Mouse (Mus musculus) forebrain, embryonic 13.5 days (tissue): ENCODE measurements at regions not wholly inside any gene's neighbourhood (a gene's known extent, or its start where the extent isn't known, plus 50 kb on each side); places are given as distances from the start of the nearest gene placed in this dataset.
"Not testable (repeated sequence)": the region's sequence is repeated elsewhere in the genome, so short reads cannot be mapped to it uniquely, and the experiment has no call there.

Source experiments
- ATAC-seq: fragments of 200-750 bp; cut with Nextera tagmentation; 2 replicates; pipeline ENCODE4 v1.8.0; 2017
- H3K27ac ChIP-seq: fragments of 300-500 bp; sonication (generic); 2 replicates; pipeline ENCODE4 v1.5.1; 2015; ENCODE audit warnings: inconsistent platforms, mild to moderate bottlenecking, moderate library complexity
- H3K27me3 ChIP-seq: fragments of 300-500 bp; sonication (generic); 2 replicates; pipeline ENCODE4 v1.6.1; 2015; ENCODE audit warnings: mild to moderate bottlenecking, inconsistent platforms
- H3K36me3 ChIP-seq: fragments of 300-500 bp; sonication (generic); 2 replicates; pipeline ENCODE4 v1.6.1; 2015; ENCODE audit warnings: mild to moderate bottlenecking, inconsistent platforms; ENCODE audit not compliant: poor library complexity, severe bottlenecking
- H3K4me1 ChIP-seq: fragments of 300-500 bp; sonication (generic); 2 replicates; pipeline ENCODE4 v1.6.1; 2015; ENCODE audit warnings: inconsistent platforms
- H3K4me2 ChIP-seq: fragments of 300-500 bp; sonication (generic); 2 replicates; pipeline ENCODE4 v1.6.1; 2015; ENCODE audit warnings: inconsistent platforms, mild to moderate bottlenecking, moderate library complexity
- H3K4me3 ChIP-seq: fragments of 300-500 bp; sonication (generic); 2 replicates; pipeline ENCODE4 v1.5.1; 2015; ENCODE audit warnings: mild to moderate bottlenecking, inconsistent platforms
- H3K9ac ChIP-seq: fragments of 300-500 bp; sonication (generic); 2 replicates; pipeline ENCODE4 v1.6.1; 2015; ENCODE audit warnings: mild to moderate bottlenecking, inconsistent platforms
- H3K9me3 ChIP-seq: fragments of 300-500 bp; sonication (generic); replicated peaks from 2 replicates; pipeline ENCODE4 v1.6.1; 2016; ENCODE audit warnings: inconsistent platforms
- WGBS: fragments of 180-500 bp; shearing (Covaris S2); methylation state at CpG from one replicate; pipeline ENCODE4 v1.1.7; 2015; 5-methylcytosine and 5-hydroxymethylcytosine counted together

DNA sequence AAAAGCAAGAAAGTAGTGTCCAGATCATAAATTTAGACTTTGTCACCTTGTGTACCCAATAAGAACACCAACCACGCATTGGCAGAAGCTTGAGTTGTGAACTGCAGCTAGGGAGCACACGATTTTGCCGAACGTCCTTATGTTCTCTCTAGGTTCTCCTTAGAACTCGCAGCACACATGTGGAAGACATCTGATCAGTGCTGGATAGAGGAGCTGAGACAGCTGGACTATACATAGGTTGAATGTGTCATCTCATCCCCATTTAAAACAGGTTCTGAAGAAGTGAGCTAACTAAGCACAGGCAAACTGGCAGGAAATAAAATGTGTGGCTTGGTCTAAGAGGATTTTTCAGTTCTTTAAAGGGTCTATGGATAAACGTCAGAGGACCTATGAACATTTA, 730.5 kb upstream of the Pkdcc start:
- no peaks in the 10 kb centered on the region for H3K9me3 ChIP-seq
- no peak for ATAC-seq
- H3K36me3 ChIP-seq, result no peaks in the 10 kb centered on the region
- no peak overlapping the region for H3K9ac ChIP-seq
- no peak overlapping the region for H3K4me2 ChIP-seq
- H3K4me1 ChIP-seq, result no peaks in the 10 kb centered on the region
- 97% methylated on average over 6 of the region's 6 CpGs for WGBS
- no peak overlapping the region for H3K4me3 ChIP-seq
- no peaks in the 10 kb centered on the region for H3K27me3 ChIP-seq
- H3K27ac ChIP-seq, result no peak overlapping the region

DNA sequence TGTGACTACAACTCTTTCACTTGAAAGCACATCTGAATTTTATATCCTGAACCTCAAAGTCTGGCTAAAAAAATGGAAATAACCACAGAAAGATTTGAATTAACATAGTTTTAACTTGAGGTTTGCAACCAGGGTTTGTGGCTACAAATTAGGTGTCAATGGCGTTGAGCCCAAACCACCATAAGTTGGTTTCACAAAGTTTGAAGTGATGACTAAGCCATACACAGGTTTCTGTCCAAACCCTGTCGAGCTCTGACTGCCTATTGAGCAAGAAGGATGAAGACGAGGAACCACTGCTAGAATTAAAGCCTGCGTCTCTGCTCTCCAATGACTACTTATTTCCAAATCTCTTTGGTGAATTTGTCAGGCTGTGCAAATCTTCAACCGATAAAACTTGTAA, 719.8 kb upstream of the Slc8a1 start:
- Histone ChIP-seq H3K4me3 (no peak overlapping the region), H3K36me3 (no peaks in the 10 kb centered on the region), H3K4me2 (no peak overlapping the region), H3K4me1 (no peaks in the 10 kb centered on the region), H3K27ac (no peak overlapping the region), H3K9me3 (no peaks in the 10 kb centered on the region), H3K27me3 (no peaks in the 10 kb centered on the region), H3K9ac (no peak overlapping the region)
- 87% methylated on average over 5 of the region's 5 CpGs for WGBS
- no peak for ATAC-seq

DNA sequence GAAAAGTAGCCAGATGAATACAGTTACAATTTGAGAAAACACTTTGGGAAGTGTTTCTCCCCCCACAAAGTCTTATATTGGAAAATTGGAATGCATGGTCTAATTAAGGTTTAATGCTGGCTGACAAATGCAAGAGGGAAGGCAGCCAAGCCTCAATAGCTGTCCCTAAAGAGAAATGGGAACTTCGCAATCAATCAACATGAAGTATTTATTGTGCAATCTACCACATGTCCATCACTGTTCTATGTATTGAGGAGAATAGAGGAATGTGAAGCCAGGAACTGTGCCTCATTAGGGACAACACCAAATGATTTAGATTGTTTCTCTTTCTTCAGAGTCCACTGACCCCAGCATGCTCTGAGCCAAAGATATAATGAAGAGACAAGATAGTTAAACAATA, 715.7 kb upstream of the Slc8a1 start:
- Histone ChIP-seq H3K9me3 (no peaks in the 10 kb centered on the region), H3K4me3 (no peak overlapping the region), H3K27ac (no peak overlapping the region), H3K9ac (no peak overlapping the region), H3K36me3 (no peaks in the 10 kb centered on the region), H3K4me2 (no peak overlapping the region), H3K4me1 (no peaks in the 10 kb centered on the region), H3K27me3 (no peaks in the 10 kb centered on the region)
- no peak for ATAC-seq
- 45% methylated on average over 1 of the region's 1 CpGs for WGBS

DNA sequence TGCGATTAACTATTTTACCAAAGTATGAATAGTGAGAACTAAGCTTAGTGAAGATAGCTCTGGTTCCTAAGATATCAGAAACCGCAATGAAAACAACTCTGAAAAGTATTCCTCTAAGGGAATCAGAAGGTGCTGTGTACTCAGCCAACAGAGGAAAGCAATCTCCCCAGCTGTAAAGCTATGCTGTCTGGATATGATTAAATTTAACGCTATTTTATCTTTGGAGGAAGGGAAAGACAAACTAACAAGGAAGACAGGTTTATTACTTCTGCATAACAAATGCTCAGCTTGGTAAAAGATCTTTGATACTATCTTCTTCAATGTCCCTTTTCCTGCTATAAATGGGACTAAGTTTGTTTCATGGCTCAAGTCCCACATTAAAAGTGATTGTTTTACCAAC, 700.9 kb upstream of the Slc8a1 start:
- Histone ChIP-seq H3K9me3 (no peaks in the 10 kb centered on the region), H3K36me3 (no peaks in the 10 kb centered on the region), H3K4me3 (no peak overlapping the region), H3K4me1 (no peaks in the 10 kb centered on the region), H3K9ac (no peak overlapping the region), H3K27me3 (no peaks in the 10 kb centered on the region), H3K4me2 (no peak overlapping the region), H3K27ac (no peak overlapping the region)
- no peak for ATAC-seq
- 95% methylated on average over 3 of the region's 3 CpGs for WGBS

DNA sequence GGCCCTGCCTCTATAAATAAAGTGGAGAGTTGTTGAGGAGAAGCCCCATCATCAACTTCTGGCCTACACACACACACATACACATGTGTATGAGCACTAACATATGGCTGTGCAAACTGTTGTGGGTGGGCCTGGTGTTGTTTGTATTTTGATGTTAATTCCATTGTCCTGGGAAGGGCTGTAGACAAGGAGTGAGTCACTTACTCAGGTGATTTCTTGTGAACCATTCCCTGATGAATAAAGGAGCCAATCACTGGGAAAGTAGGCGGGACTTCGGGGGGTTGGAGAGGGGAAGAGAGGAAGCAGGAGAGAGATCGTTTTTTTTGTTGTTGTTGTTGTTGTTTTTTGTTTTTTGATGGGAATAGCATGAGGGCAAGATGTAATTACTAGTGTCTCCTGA, 699.0 kb upstream of the Slc8a1 start:
- Histone ChIP-seq H3K9ac (no peak overlapping the region), H3K9me3 (no peaks in the 10 kb centered on the region), H3K27me3 (no peaks in the 10 kb centered on the region), H3K27ac (no peak overlapping the region), H3K4me1 (no peaks in the 10 kb centered on the region), H3K4me2 (no peak overlapping the region), H3K4me3 (no peak overlapping the region), H3K36me3 (no peaks in the 10 kb centered on the region)
- ATAC-seq, result no peak
- WGBS, result 78% methylated on average over 3 of the region's 3 CpGs

DNA sequence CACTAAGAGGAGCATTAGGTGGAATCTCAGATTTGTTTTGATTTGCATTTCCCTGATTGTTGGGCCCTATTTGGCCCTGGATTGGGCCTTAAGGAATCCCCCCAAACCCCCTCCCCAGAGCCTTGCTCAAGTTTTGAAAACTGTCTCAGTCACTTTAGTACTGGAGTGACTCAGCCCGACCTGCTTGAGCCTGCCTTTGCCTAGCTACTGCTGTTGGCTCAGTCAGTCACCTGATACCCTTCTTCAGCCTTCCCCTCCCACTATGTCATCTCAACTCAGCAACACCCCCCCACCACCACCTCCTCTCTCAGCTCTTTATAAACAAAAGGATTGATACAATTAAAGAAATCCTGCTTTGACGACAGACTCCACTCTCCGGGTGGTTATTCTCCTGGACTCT, 694.5 kb upstream of the Slc8a1 start:
- Histone ChIP-seq H3K9ac (no peak overlapping the region), H3K36me3 (no peaks in the 10 kb centered on the region), H3K4me3 (no peak overlapping the region), H3K27me3 (no peaks in the 10 kb centered on the region), H3K27ac (no peak overlapping the region), H3K4me2 (no peak overlapping the region), H3K9me3 (no peaks in the 10 kb centered on the region), H3K4me1 (no peaks in the 10 kb centered on the region)
- 35% methylated on average over 3 of the region's 3 CpGs for WGBS
- no peak for ATAC-seq

DNA sequence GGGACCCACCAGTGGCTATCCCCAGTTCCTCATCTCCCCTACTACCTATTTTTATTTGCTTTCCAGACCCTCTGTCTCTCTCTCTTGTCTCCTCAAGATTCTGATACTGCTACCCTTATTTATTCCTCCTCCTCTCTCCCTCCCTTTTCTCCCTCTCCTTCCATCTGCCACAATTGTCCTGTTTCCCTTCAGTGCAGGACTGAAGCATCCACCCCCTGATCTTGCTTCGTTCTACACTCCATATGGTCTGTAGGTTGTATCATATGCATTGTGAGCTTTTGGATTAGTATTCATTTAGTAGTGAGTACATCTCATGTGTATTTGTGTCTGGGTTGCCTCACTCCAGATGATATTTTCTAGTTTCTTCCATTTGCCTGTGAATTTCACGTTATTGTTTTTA, 670.1 kb upstream of the Slc8a1 start:
- H3K4me1 ChIP-seq, result no peaks in the 10 kb centered on the region
- H3K36me3 ChIP-seq, result no peaks in the 10 kb centered on the region
- H3K27ac ChIP-seq, result no peak overlapping the region
- no peak for ATAC-seq
- H3K4me3 ChIP-seq, result no peak overlapping the region
- no peak overlapping the region for H3K9ac ChIP-seq
- no peaks in the 10 kb centered on the region for H3K27me3 ChIP-seq
- no peaks in the 10 kb centered on the region for H3K9me3 ChIP-seq
- H3K4me2 ChIP-seq, result no peak overlapping the region
- WGBS, result 89% methylated on average over 2 of the region's 2 CpGs

DNA sequence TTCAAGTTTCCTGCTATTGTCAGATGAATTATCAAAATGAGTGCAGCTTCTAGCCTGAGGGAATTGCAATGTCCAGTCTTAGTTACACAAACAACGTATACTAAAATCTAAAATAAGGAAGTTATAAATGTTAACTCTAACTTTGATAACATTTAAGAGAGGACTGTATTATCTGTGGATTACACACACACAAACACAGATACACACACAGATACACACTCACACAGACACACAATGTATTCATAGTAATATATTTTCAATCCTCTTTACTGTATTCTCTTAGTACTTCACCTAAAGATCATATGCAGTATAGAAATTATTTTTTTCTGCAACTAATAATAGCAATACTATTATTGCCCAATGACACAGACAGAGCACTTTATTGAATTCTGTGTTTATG, 661.2 kb upstream of the Slc8a1 start:
- Histone ChIP-seq H3K4me3 (no peak overlapping the region), H3K9ac (no peak overlapping the region), H3K9me3 (no peaks in the 10 kb centered on the region), H3K4me1 (no peaks in the 10 kb centered on the region), H3K4me2 (no peak overlapping the region), H3K27ac (no peak overlapping the region), H3K27me3 (no peaks in the 10 kb centered on the region), H3K36me3 (no peaks in the 10 kb centered on the region)
- no peak for ATAC-seq
- 91% methylated on average over 1 of the region's 1 CpGs for WGBS

DNA sequence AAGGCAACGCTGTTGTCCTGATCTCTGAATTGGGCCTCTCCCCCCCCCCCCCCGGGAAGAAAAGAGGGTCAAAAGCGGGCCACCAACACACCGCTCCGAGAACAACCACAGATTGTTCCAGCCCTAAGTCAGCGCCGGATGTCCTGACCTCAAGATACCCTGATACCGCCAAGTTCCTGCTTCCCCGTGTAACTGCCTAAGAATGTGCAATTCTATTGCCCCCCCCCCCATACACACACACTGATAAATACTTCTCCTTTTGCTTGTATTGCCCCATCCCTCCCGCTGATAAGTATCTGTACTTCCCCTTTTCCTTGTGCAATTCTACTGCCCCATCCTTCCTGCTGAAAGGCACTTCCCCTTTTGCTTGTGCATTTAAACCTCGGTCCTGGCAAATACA, 641.2 kb upstream of the Slc8a1 start:
- ATAC-seq, H3K27ac ChIP-seq, H3K9me3 ChIP-seq, H3K36me3 ChIP-seq, H3K4me3 ChIP-seq, H3K4me2 ChIP-seq, H3K9ac ChIP-seq, H3K27me3 ChIP-seq, H3K4me1 ChIP-seq: not testable (repeated sequence)
- WGBS, result 81% methylated on average over 4 of the region's 11 CpGs

DNA sequence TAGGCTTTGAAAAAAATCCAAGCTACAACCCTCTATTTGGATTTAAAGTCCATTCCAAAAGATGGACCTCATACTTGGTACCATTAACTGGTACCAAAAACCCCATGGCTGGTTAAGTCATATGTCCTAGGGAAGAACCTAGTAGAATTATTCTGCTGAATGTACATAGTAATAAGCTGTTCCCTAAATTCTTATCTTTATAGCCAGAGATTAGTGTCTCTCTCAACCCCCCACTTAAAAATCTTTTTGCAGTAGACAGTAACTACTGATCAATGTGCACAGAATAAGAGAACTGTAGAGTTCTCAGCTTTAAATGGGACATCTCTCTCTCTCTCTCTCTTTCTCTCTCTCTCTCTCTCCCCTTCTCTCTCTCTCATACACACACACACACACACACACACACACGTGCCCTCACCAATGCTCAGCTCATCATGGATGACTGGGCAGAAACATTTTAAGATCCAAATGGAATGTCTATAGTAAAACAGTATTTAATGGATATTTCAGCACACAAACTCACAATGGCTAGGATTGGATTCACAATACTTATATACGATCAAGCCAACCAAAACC, 640.2 kb upstream of the Slc8a1 start:
- no peaks in the 10 kb centered on the region for H3K4me1 ChIP-seq
- H3K36me3 ChIP-seq, result no peaks in the 10 kb centered on the region
- no peak overlapping the region for H3K9ac ChIP-seq
- no peak overlapping the region for H3K27ac ChIP-seq
- H3K9me3 ChIP-seq, result no peaks in the 10 kb centered on the region
- no peak overlapping the region for H3K4me3 ChIP-seq
- H3K4me2 ChIP-seq, result no peak overlapping the region
- ATAC-seq, result no peak
- WGBS, result 93% methylated on average over 2 of the region's 2 CpGs
- H3K27me3 ChIP-seq, result no peaks in the 10 kb centered on the region

DNA sequence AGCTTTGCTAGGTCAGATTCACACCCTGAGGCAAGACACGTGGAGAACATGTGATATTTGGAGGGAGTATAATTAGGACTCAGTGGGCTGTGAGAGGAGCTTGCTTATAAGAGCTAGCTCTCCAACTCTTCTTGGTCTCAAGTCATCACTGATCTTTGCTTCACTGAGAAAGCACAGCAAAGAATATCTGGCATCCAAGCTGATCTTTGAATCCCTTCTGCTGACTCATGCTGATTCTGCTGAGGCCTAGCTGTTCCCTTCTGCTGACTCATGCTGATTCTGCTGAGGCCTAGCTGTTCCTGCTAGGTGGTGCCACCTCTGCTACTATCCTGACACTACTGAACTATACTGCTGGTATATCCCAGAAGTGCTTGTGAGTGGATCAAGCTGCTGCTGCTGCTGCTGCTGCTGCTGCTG, 639.0 kb upstream of the Slc8a1 start:
- H3K4me3 ChIP-seq, result no peak overlapping the region
- H3K27me3 ChIP-seq, result no peaks in the 10 kb centered on the region
- no peak overlapping the region for H3K9ac ChIP-seq
- H3K27ac ChIP-seq, result no peak overlapping the region
- no peak for ATAC-seq
- 64% methylated on average over 1 of the region's 1 CpGs for WGBS
- no peak overlapping the region for H3K4me2 ChIP-seq
- H3K9me3 ChIP-seq, result no peaks in the 10 kb centered on the region
- no peaks in the 10 kb centered on the region for H3K36me3 ChIP-seq
- no peaks in the 10 kb centered on the region for H3K4me1 ChIP-seq

DNA sequence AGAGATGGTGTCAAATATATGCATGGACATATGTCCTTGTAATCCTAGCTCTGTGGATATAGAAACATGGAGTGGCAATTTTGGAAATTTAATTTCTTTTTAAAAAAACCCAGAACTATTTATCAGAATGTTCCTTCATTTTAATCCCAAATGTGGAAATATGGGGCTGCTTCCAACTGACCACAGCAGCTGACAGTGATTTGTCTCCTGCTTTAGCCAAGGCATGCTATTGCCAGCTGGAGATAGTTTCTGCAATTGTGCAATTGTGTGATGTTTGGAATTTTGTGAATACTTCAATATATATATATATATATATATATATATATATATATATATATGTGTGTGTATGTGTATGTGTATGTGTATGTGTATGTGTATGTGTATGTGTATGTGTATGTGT, 629.7 kb upstream of the Slc8a1 start:
- ATAC-seq, result no peak
- Histone ChIP-seq H3K4me2 (no peak overlapping the region), H3K9me3 (no peaks in the 10 kb centered on the region), H3K27ac (no peak overlapping the region), H3K4me1 (no peaks in the 10 kb centered on the region), H3K9ac (no peak overlapping the region), H3K27me3 (no peaks in the 10 kb centered on the region), H3K36me3 (no peaks in the 10 kb centered on the region), H3K4me3 (no peak overlapping the region)

DNA sequence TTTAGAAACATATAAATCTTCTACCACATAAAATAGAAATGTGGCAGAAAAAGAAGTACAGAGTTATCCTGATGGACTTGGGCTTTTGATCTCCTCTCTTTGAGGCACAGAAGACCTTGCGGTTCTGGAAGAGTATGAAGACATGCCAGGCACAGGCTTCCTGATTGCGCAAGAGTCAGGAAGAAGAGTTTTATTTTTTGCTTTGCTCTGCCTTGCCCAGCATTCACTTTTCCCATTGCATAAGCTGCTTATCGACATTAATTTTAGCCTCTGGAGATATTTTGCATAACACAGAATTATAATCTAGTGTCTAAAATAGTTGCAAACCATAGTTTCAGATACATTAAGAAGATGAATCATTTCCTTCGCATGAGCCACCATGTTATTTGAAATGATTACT, 627.8 kb upstream of the Slc8a1 start:
- no peak for ATAC-seq

More for the DNA sequence above, 627.8 kb upstream of the Slc8a1 start:
- Histone ChIP-seq H3K4me3 (no peak overlapping the region), H3K9ac (no peak overlapping the region), H3K4me1 (no peaks in the 10 kb centered on the region), H3K4me2 (no peak overlapping the region), H3K27me3 (no peaks in the 10 kb centered on the region), H3K9me3 (no peaks in the 10 kb centered on the region), H3K36me3 (no peaks in the 10 kb centered on the region), H3K27ac (no peak overlapping the region)
- 90% methylated on average over 4 of the region's 4 CpGs for WGBS
